Mouse (Mus musculus) hindbrain, embryonic 10.5 days (tissue): ENCODE results near the gene Alg12. TPM values are rescaled to one million over a fixed set of nuclear protein-coding genes. Genes with fewer than 3 reads are reported as not detected.

ENCODE experiments used
- DNase-seq: peaks from one replicate; pipeline ENCODE4 v3.0.0-alpha.2; 2017; ENCODE audit warnings: low spot score
- H3K27ac ChIP-seq: fragments of 300-500 bp; sonication (generic); 2 replicates; pipeline ENCODE4 v1.5.1; 2016; ENCODE audit warnings: mild to moderate bottlenecking, moderate library complexity
- H3K27me3 ChIP-seq: fragments of 300-500 bp; sonication (generic); 2 replicates; pipeline ENCODE4 v1.6.1; 2016; ENCODE audit warnings: mild to moderate bottlenecking; ENCODE audit not compliant: poor library complexity, insufficient read depth, severe bottlenecking
- H3K36me3 ChIP-seq: fragments of 300-500 bp; sonication (generic); 2 replicates; pipeline ENCODE4 v1.6.1; 2016; ENCODE audit warnings: mild to moderate bottlenecking, moderate library complexity
- H3K4me1 ChIP-seq: fragments of 300-500 bp; sonication (generic); replicated peaks from 2 replicates; pipeline ENCODE4 v1.6.1; 2016; ENCODE audit warnings: mild to moderate bottlenecking
- H3K4me3 ChIP-seq: fragments of 300-500 bp; sonication (generic); 2 replicates; pipeline ENCODE4 v1.5.1; 2016; ENCODE audit warnings: mild to moderate bottlenecking, moderate library complexity
- H3K9me3 ChIP-seq: fragments of 300-500 bp; sonication (generic); 2 replicates; pipeline ENCODE4 v1.6.1; 2016; ENCODE audit warnings: mild to moderate bottlenecking, moderate library complexity
- WGBS: fragments of 180-500 bp; shearing (Covaris S2); methylation state at CpG from one replicate; pipeline ENCODE4 v1.1.7; 2016; 5-methylcytosine and 5-hydroxymethylcytosine counted together
- polyA plus RNA-seq: library from polyadenylated mRNA; unstranded; fragments of >200 nt; fragmentation: Nextera tagmentation; extraction: Ambion mirVana; gene quantifications from 2 replicates; pipeline ENCODE4 v1.2.1, GENCODE M21; 2016

Alg12 gene
- 11.7 and 12.2 TPM in 2 replicates for polyA plus RNA-seq

GRCm38 (mm10) chr15:88819026-88819905 is at the start of gene Alg12, which contains the start of gene Creld2:
Alg12 (minus strand) TSS chr15:88819318.
Creld2 (plus strand) TSS chr15:88819646.
- Histone ChIP-seq H3K4me1 (peaks cover 28% of the 10 kb centered on the region), H3K27ac (peak within 1 kb of the TSS; percentile 90), H3K36me3 (peaks cover 59% of the 10 kb centered on the region), H3K9me3 (no peaks in the 10 kb centered on the region), H3K4me3 (peak within 1 kb of the TSS; percentile 95), H3K27me3 (no peaks in the 10 kb centered on the region)
- WGBS = under 1% methylated on average over 88 of the region's 88 CpGs
- peak; percentile 100 for DNase-seq

GRCm38 (mm10) chr15:88868024-88868742 is 49.1 kb upstream of the Alg12 start:
- H3K9me3 ChIP-seq = no peaks in the 10 kb centered on the region; the same call in 1 of the 2 replicates
- WGBS = 87% methylated on average over 6 of the region's 6 CpGs
- no peak overlapping the region for H3K4me3 ChIP-seq
- H3K27ac ChIP-seq = peak overlapping the region; percentile 64; the same call in 1 of the 2 replicates
- H3K4me1 ChIP-seq = peaks cover 54% of the 10 kb centered on the region
- no peaks in the 10 kb centered on the region for H3K27me3 ChIP-seq
- H3K36me3 ChIP-seq = peaks cover 37% of the 10 kb centered on the region
- DNase-seq = peak; percentile 28

- peak overlapping the region; percentile 64 for H3K27ac ChIP-seq
- no peak overlapping the region for H3K4me3 ChIP-seq
- H3K36me3 ChIP-seq = peaks cover 37% of the 10 kb centered on the region
- DNase-seq = peak; percentile 42
- H3K9me3 ChIP-seq = no peaks in the 10 kb centered on the region; the same call in 1 of the 2 replicates
- 36% methylated on average over 5 of the region's 5 CpGs for WGBS
- no peaks in the 10 kb centered on the region for H3K27me3 ChIP-seq
- H3K4me1 ChIP-seq = peaks cover 59% of the 10 kb centered on the region
Measured at GRCm38 (mm10) chr15:88867368-88868023, 48.4 kb upstream of the Alg12 start.

GRCm38 (mm10) chr15:88866934-88867356 is 47.8 kb upstream of the Alg12 start:
- no peak for DNase-seq

GRCm38 (mm10) chr15:88865888-88866695 is 47.0 kb upstream of the Alg12 start:
- Histone ChIP-seq H3K4me1 (peaks cover 66% of the 10 kb centered on the region), H3K27ac (no peak overlapping the region), H3K9me3 (no peaks in the 10 kb centered on the region; the same call in 1 of the 2 replicates), H3K36me3 (peaks cover 37% of the 10 kb centered on the region), H3K4me3 (no peak overlapping the region), H3K27me3 (0 out of 2 replicates have a peak, but pooled peaks cover under 1% of the 10 kb centered on the region)
- WGBS = 83% methylated on average over 4 of the region's 4 CpGs
- DNase-seq = no peak

More at GRCm38 (mm10) chr15:88866934-88867356, 47.8 kb upstream of the Alg12 start:
- WGBS = 51% methylated on average over 7 of the region's 7 CpGs
- Histone ChIP-seq H3K36me3 (peaks cover 37% of the 10 kb centered on the region), H3K27me3 (no peaks in the 10 kb centered on the region), H3K4me1 (peaks cover 59% of the 10 kb centered on the region), H3K9me3 (no peaks in the 10 kb centered on the region; the same call in 1 of the 2 replicates), H3K27ac (peak overlapping the region; percentile 64), H3K4me3 (no peak overlapping the region)

- H3K36me3 ChIP-seq = peaks cover 37% of the 10 kb centered on the region
- H3K27ac ChIP-seq = 0 out of 2 replicates have a peak overlapping the region, but pooled peaks have one; percentile 98
- WGBS = 83% methylated on average over 14 of the region's 14 CpGs
- H3K27me3 ChIP-seq = peaks cover 5% of the 10 kb centered on the region; the same call in 1 of the 2 replicates
- peak overlapping the region; percentile 82; the same call in 1 of the 2 replicates for H3K4me3 ChIP-seq
- no peaks in the 10 kb centered on the region; the same call in 1 of the 2 replicates for H3K9me3 ChIP-seq
- peaks cover 68% of the 10 kb centered on the region for H3K4me1 ChIP-seq
- DNase-seq = no peak
Measured at GRCm38 (mm10) chr15:88865061-88865460, 45.9 kb upstream of the Alg12 start.

- Histone ChIP-seq H3K4me1 (peaks cover 68% of the 10 kb centered on the region), H3K9me3 (no peaks in the 10 kb centered on the region; the same call in 1 of the 2 replicates), H3K4me3 (peak overlapping the region; percentile 82), H3K36me3 (peaks cover 37% of the 10 kb centered on the region), H3K27me3 (peaks cover 5% of the 10 kb centered on the region; the same call in 1 of the 2 replicates), H3K27ac (peak overlapping the region; percentile 98)
- 34% methylated on average over 22 of the region's 22 CpGs for WGBS
- peak; percentile 47 for DNase-seq
Measured at GRCm38 (mm10) chr15:88864270-88865030, 45.3 kb upstream of the Alg12 start.

GRCm38 (mm10) chr15:88863695-88864231 is 44.6 kb upstream of the Alg12 start:
- Histone ChIP-seq H3K36me3 (peaks cover 37% of the 10 kb centered on the region), H3K4me1 (peaks cover 72% of the 10 kb centered on the region), H3K9me3 (no peaks in the 10 kb centered on the region; the same call in 1 of the 2 replicates), H3K27ac (peak overlapping the region; percentile 98), H3K27me3 (peaks cover 5% of the 10 kb centered on the region; the same call in 1 of the 2 replicates), H3K4me3 (peak overlapping the region; percentile 82)
- under 1% methylated on average over 33 of the region's 39 CpGs for WGBS
- DNase-seq = peak; percentile 86

- peak overlapping the region; percentile 98 for H3K27ac ChIP-seq
- DNase-seq = peak; percentile 65
- H3K36me3 ChIP-seq = peaks cover 37% of the 10 kb centered on the region
- peak overlapping the region; percentile 82 for H3K4me3 ChIP-seq
- H3K4me1 ChIP-seq = peaks cover 72% of the 10 kb centered on the region
- H3K9me3 ChIP-seq = no peaks in the 10 kb centered on the region; the same call in 1 of the 2 replicates
- WGBS = under 1% methylated on average over 98 of the region's 98 CpGs
- peaks cover 5% of the 10 kb centered on the region; the same call in 1 of the 2 replicates for H3K27me3 ChIP-seq
Measured at GRCm38 (mm10) chr15:88862881-88863694, 44.0 kb upstream of the Alg12 start.
